Mouse (Mus musculus): Measurements from ENCODE around the gene Glb1.

The Glb1 gene

DNA sequence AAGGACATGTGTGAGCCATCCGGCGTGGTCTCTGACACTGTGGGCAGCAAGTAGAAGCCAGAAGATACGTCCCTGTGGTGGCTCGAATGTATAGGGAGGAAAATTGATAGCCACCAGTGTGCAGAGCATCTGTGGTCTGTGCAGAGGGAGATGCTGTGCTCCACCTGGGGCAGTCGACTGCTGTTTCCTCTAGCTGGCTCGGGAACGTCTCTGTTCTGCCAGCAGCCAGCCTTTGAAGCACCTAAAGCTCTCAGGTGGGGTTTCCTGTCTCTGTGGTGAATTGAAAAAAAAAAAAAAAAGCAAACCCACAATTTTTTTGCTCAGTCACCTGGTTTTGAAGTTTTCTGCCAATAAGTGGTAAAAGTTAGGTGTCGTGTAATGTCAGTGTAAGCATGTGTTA is 42.5 kb downstream of the Glb1 start:
- DNase-seq (ENCODE audit: low read depth) = no peak

DNA sequence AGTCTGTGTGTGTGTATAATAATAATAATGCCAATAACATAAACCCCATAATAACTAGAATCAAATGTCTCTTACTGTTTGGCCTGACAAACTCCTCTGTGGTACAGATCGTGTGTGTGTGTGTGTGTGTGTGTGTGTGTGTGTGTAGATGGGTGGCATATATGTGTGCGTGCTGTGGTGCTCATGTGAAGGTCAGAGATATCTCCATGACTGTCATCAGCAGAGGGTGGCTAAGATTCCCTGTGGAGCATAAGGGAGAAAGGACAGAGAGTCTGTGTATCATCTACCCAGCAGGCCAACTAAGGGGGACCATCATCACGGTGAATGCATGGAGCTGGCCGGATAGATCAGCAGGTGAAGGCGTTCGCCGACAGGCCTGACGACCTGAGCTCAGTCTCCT is 46.0 kb downstream of the Glb1 start:
- no peak for DNase-seq (ENCODE audit: low read depth)

DNA sequence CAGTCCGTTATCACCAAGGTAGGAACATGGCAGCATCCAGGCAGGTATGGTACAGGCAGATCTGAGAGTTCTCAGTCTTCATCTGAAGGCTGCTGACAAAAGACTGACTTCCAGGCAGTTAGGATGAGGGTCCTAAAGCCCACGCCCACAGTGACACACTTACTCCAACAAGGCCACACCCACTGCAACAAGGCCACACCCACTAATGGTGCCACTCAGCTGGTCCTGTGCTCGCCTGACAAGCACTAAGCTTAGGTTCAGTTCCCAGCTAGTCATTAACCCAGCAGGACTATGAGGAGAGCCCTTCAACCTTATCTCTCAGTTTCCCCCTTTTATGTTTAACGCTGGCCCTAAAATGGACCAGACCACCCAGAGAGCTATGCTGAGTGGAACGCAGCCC is 47.8 kb downstream of the Glb1 start:
- no peak for DNase-seq (ENCODE audit: low read depth)

DNA sequence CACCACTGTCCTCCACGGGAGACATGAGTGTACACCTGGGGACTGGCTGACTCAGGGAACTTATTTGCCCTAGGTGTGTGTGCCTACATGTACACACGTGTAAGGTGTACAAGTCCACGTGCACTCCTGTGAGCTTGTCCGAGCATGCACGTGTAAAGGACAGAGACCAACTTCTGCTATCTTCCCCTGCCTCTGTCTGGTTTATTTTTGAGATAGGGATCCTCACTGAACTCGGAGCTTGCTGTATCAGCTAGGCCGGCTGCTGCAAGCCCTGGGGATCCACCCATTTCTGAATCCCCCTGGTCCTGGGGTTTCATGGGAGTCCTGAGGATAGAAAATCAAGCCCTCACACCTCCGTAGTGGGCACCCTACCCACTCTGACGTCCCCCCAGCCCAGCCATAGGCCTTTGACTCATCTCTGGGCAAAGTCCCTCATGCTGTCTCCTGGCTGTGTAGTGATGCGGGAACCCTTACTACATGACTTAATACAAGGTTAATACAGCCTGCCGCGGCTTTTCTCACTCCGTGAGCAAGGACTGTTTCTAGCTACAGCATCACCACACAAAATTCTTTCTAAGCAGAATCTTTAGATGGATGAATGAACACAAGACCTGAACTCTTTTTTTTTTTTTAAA is 48.4 kb downstream of the Glb1 start:
- DNase-seq (ENCODE audit: low read depth) = no peak

GRCm38 (mm10) chr9:114451615-114452014 is 50.7 kb downstream of the Glb1 start:
- no peak for DNase-seq (ENCODE audit: low read depth)

- no peak for DNase-seq (ENCODE audit: low read depth)
These were observed 51.5 kb downstream of the Glb1 start for GRCm38 (mm10) chr9:114452418-114452817.

DNA sequence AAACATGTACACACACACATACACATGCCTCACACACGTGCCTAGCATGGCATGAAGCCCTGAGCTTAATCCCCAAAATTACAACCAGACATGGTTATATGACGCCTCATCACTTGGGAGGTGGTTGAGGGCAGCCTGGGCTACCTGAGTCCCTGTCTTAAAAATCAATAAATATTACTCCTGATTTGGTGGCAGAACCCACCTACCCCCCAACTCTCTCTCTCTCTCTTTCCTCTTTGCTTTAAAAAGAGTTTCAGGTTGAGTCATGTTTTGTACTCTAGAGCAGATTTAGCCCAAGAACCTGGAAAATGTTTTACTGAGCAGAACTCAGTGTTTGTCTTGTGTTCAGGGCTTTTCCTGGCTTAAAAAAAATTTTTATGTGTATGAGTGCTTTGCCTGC is 54.5 kb downstream of the Glb1 start:
- DNase-seq (ENCODE audit: low read depth) = no peak

DNA sequence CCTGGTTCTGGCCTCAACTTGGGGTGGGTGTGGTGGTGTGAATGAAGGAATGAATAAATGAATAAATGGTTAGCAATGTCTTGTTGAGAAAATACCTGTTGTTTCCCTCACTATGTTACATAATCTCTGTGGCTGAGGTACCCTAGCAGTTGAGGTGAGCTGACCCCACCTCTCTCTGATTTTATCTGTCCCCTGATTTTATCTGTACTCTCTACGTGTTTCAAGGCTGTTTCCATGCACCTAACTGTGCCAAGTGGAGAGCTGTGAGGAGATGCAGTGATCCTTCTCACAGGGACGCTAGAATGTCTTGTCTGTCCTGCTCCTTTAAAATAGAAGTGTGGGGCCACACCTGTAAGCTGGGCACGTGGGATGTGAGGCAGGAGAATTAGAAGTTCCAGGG is 57.6 kb downstream of the Glb1 start:
- no peak for DNase-seq (ENCODE audit: low read depth)

DNA sequence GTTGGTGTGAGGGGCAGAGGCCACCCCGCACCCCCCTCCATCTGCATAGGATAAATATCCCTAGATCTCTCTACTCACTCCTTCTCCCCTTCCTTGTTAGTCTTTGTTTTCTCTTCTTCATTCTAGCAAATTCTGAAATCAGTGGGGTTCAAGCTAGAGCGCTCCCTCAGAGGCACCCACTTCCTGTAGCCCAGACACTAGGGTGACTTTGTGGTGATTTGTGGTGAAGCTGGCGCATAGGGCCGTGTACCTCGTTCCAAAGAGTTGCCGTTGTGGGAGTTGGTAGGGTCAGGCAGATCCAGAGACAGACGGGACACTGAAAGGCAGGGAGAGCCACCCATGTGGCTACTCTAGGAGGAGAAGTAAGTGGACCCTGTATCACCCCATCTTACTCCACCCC is 61.7 kb downstream of the Glb1 start:
- DNase-seq (ENCODE audit: low read depth) = no peak

DNA sequence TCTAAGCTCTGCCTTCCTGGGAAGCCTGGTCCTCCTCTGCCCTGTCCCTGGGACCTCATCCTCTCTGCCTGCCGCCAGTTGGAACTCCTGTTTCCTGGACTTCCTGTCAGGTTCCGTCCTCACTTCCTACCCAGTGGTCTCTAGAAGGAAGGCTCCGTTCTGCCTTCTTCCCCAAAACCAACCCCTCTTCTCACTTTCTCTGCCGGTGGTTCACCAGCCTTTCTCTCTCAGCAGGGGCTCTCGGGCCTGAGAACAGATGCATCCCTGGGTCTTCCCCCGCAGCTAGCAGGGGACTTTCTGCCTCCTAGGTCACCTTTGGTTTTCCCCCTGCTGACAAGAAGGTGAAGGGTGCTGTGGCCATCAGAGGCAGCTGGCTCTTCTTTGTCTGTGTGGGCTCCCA is 64.6 kb downstream of the Glb1 start:
- DNase-seq (ENCODE audit: low read depth) = no peak

GRCm38 (mm10) chr9:114466871-114467270 is 66.0 kb downstream of the Glb1 start:
- DNase-seq (ENCODE audit: low read depth) = peak; percentile 28

DNA sequence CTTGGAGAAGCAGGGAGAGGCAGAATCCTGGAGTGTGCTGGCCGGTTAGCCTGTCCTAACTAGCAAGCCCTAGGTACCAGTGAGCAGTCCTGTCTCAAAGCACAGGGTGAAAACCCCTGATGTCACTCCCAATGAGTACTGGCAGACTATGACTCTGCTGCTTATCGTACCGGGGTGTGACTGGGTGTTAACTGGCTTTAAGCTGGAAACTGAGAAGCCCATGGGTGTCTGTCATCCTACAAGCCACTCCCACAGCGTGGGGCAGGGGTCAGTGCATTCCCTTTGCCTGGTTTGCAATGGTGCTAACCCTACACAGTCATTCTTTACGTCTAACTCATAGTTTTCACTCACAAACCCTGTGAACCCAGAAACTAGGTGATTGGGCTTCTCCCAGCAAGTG is 67.3 kb downstream of the Glb1 start:
- DNase-seq (ENCODE audit: low read depth) = no peak

GRCm38 (mm10) chr9:114468701-114469100 is 67.8 kb downstream of the Glb1 start:
- no peak for DNase-seq (ENCODE audit: low read depth)

GRCm38 (mm10) chr9:114471892-114472291 is 71.0 kb downstream of the Glb1 start:
- DNase-seq (ENCODE audit: low read depth) = no peak

- no peak for DNase-seq (ENCODE audit: low read depth)
These were observed 76.1 kb downstream of the Glb1 start for GRCm38 (mm10) chr9:114477019-114477418.

DNA sequence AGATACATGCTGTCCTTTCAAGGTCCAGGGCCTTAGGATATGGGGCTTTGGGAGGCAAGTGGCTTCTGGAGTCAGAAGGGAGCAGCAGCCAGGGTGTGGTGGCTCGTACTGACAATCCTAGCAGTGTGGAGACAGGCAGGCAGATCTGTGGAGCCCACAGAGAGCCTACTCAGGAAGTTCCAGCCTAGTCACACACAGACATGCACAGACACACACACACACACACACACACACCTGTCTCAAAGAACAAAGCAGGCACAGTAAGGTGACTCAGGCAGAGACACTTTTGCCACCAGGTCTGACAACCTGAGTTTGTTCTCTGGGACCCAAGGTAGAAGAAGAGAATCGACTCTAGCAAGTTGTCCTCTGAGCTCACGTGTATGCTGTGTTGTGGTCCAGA is 80.1 kb downstream of the Glb1 start:
- DNase-seq (ENCODE audit: low read depth) = no peak

DNA sequence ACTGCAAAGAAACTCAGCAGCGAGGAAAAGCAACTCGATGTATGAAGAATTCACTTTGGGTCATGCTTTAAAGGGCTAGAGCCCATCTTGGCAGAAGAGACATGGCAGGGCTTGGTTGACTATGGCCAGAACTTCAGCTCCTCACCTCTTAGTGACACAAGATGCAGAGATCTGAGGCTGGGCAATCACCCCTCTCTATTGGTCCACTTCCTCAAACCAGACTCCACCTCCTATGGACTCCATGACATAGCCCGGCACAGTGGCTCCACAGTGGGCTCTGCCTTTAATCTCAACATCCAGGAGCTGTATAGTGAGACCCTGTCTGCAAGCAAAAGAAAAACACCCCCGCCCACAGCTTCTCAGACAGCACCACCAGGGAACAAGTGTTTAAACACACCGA is 83.9 kb downstream of the Glb1 start:
- DNase-seq (ENCODE audit: low read depth) = no peak

DNA sequence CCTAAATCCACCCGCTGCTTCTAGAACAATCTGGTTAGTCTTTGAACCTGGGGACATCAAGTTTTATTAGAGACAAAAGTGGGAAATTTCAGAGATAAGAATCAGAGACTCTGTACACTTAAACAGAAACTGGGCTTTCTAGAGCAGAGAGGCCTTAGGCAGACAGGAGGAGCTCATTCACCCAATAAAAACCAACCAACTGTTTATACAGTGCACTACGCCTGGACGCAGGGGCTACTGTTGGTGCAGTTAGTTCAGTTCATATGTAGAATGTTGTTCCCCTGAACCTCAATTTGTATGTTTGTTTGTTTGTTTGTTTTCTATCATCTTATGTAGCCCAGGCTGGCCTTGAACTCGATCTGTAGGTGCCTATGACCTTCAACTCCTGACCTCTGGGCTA is 85.9 kb downstream of the Glb1 start:
- no peak for DNase-seq (ENCODE audit: low read depth)

- DNase-seq (ENCODE audit: low read depth) = no peak
These were observed 86.8 kb downstream of the Glb1 start for GRCm38 (mm10) chr9:114487481-114488258.

DNA sequence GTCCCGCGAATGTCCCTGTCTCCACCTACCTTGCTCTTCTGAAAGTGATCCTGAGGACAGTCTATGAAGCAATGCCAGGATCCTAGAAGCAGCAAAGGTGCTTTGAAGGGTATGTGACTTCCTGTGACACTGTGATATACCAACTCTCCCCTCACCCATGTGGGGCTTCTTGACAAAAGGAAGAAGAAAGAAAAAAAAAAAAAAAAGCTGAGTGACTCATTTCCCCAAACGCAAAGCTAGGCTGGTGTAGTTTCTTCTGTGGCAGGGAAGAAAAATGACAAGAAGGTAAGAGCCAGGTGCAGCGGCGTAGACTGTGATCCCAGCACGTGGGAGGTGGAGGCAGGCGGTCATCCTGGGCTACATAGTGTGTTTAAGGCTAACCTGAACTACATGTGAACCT is 95.6 kb downstream of the Glb1 start:
- DNase-seq (ENCODE audit: low read depth) = no peak

- peak; percentile 65 for DNase-seq (ENCODE audit: low read depth)
These were observed 97.3 kb downstream of the Glb1 start for GRCm38 (mm10) chr9:114498218-114498617.

DNA sequence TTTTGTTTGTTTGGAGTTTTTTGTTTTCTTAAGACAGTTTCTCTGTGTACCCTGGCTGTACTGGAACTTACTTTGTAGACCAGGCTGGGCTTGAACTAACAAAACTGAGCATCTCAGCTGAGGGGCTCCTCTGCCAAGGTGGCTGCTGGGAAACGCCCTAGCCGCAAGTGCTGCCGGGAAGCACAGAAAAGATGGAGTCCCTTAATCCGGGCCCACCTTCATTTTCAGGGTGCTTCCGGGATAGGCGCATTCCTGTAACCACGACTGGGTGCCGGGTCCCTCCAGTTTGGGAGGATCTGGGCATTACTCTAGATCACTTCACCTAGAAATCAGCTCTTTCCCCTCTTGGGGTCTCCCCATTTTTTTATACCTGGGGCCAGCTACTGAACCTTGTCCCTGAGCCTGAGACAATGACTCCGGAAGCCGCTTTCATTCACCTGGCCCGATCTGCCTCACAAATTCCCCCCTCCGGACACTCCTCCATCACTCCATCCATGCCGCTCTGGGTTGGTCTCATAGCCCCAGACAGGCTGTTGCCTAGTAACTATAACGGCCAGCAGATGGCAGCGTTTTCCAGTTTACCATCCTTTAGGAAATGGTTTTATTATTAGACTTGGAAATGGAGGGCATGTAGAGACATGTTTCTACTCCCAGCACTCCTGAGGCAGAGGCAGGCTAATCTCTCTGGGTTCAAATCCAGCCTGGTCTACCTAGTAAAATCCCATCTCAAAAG is 99.1 kb downstream of the Glb1 start:
- DNase-seq (ENCODE audit: low read depth) = peak; percentile 64

DNA sequence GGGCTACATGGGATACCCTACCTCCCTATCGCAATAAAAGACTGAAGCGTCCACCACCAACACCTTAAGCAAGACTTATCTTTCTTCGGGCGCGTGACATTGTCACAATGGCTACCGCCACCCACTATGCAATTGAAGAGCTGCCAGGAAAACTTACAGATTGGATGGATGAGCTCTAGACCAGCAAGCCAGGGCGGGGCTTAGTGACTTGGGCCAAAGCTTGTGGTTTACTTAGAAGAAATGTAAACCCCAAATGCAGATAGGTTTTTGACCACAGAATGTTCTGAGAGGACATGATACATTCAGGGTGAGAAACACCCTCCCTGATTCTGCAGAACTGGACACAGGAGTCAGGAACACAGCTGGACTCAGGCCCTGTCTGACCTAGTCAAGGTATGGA is 100.2 kb downstream of the Glb1 start:
- no peak for DNase-seq (ENCODE audit: low read depth)

Measured in c-Kit-positive CD71-positive TER-119-negative erythroid progenitor cells, embryonic 14.5 days (primary cell).